Mouse (Mus musculus) forebrain, embryonic 10.5 days (tissue): ENCODE measurements around the gene Txnrd3. TPM values are rescaled to one million over a fixed set of nuclear protein-coding genes. Genes with fewer than 3 reads are reported as not detected.

Source experiments
- DNase-seq: peaks from one replicate; pipeline ENCODE4 v3.0.0-alpha.2; 2017; ENCODE audit warnings: low spot score; ENCODE audit errors: extremely low spot score
- H3K27ac ChIP-seq: fragments of 300-500 bp; sonication (generic); 2 replicates; pipeline ENCODE4 v1.5.1; 2016; ENCODE audit warnings: mild to moderate bottlenecking
- H3K27me3 ChIP-seq: fragments of 300-500 bp; sonication (generic); 2 replicates; pipeline ENCODE4 v1.6.1; 2016; ENCODE audit warnings: mild to moderate bottlenecking; ENCODE audit not compliant: poor library complexity, severe bottlenecking
- H3K36me3 ChIP-seq: fragments of 300-500 bp; sonication (generic); replicated peaks from 2 replicates; pipeline ENCODE4 v1.6.1; 2016; ENCODE audit warnings: mild to moderate bottlenecking, moderate library complexity
- H3K4me1 ChIP-seq: fragments of 300-500 bp; sonication (generic); 2 replicates; pipeline ENCODE4 v1.6.1; 2016
- H3K4me3 ChIP-seq: fragments of 300-500 bp; sonication (generic); 2 replicates; pipeline ENCODE4 v1.5.1; 2016; ENCODE audit warnings: mild to moderate bottlenecking, moderate library complexity
- H3K9me3 ChIP-seq: fragments of 300-500 bp; sonication (generic); 2 replicates; pipeline ENCODE4 v1.6.1; 2016; ENCODE audit warnings: mild to moderate bottlenecking, moderate library complexity
- WGBS: fragments of 180-500 bp; shearing (Covaris S2); methylation state at CpG from one replicate; pipeline ENCODE4 v1.1.7; 2016; 5-methylcytosine and 5-hydroxymethylcytosine counted together
- polyA plus RNA-seq: library from polyadenylated mRNA; unstranded; fragments of >200 nt; fragmentation: Nextera tagmentation; extraction: Ambion mirVana; gene quantifications from 2 replicates; pipeline ENCODE4 v1.2.1, GENCODE M21; 2016

Gene Txnrd3
- polyA plus RNA-seq, 1 experiment from 2014 or later, result 8.9 TPM

DNA sequence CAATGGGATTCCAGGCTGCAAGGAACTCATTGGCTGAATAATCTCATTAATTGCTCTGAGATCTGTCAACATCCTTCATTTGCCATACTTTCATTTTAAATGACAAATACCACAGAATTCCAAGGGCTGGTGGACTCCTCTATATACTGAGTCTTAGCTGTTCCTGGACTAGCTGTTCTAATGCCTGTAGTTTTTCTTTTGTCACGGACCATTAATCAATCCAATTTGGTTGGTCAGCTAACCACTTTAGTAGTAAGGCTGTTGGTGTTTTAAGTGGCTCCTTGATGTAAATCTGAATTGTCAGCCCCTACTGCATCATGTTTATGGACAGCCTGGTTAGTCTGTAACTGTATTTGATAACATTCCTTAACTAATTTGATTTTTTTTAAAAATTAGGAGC, 43.3 kb downstream of the Txnrd3 start:
- Histone ChIP-seq H3K4me3 (no peak overlapping the region), H3K27me3 (no peaks in the 10 kb centered on the region), H3K9me3 (no peaks in the 10 kb centered on the region), H3K27ac (no peak overlapping the region), H3K36me3 (no peaks in the 10 kb centered on the region), H3K4me1 (no peaks in the 10 kb centered on the region)
- WGBS, result 74% methylated on average over 1 of the region's 1 CpGs
- no peak for DNase-seq

DNA sequence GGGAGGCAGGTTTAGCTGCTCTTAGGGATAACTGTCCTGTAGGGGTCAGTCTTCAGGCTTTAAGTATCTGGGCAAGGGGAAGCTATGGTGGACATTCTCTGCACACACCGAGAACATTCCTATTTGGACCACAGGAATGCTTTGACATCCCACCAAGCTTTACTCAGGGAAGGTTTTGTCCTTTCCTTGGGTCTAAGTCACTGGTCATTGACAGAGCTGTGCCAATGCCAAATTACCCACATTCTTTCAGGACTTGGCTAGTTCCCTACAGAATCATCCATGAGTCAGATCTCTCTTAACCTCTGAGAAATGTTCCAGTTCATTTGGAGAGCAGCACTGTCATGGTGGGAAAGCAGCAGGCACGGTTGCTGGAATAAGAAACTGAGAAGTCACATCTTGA, 62.8 kb downstream of the Txnrd3 start:
- no peaks in the 10 kb centered on the region; the same call in 1 of the 2 replicates for H3K9me3 ChIP-seq
- H3K36me3 ChIP-seq, result no peaks in the 10 kb centered on the region
- 82% methylated on average over 2 of the region's 2 CpGs for WGBS
- no peak for DNase-seq
- H3K4me1 ChIP-seq, result no peaks in the 10 kb centered on the region
- no peak overlapping the region for H3K27ac ChIP-seq
- H3K27me3 ChIP-seq, result no peaks in the 10 kb centered on the region
- H3K4me3 ChIP-seq, result no peak overlapping the region

DNA sequence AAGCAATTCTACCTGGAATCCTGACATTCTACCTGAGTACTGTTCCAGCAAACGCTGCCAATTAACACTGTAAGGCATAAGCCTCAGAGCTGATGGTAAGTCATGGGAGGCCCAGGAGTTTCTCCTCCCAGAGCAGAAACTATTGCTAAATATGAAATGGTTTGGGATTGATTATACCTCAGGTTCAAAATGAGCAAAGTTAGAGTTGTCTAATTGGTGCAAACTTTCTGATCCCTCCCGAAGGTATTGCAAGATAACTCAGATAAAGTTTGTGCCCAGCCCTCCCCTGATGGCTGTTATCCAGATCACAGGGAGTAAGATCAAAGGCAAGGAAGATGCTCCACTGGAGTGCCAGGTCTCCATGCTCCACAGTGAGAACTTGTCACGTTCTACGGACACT, 63.5 kb downstream of the Txnrd3 start, which contains the start of gene Vmn1r40:
Vmn1r40 (plus strand) TSS at position 301 of the 400 bp plus-strand sequence.
- Histone ChIP-seq H3K27ac (no peak within 1 kb of the TSS), H3K4me1 (no peaks in the 10 kb centered on the region), H3K9me3 (no peaks in the 10 kb centered on the region; the same call in 1 of the 2 replicates), H3K27me3 (no peaks in the 10 kb centered on the region), H3K4me3 (no peak within 1 kb of the TSS), H3K36me3 (no peaks in the 10 kb centered on the region)
- 86% methylated on average over 4 of the region's 4 CpGs for WGBS
- no peak for DNase-seq

DNA sequence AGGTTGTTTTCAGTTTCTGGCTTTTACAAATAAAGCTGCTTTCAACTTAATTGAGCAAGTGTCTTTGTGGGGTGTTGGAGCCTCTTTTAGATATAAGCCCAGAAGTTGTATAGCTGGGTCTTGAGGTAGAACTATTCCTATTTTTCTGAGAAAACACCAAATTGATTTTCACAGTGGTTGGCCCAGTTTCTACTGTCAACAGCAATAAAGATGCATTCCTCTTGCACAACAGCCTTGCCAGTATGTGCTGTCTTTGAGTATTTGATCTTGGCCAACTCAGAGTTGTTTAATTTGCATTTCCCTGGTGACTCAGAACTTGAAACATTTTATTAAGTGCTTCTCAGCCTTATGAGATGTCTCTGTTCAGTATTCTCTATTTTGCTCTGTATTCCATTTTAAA, 74.3 kb downstream of the Txnrd3 start:
- DNase-seq, result no peak
- Histone ChIP-seq H3K27me3 (no peaks in the 10 kb centered on the region), H3K4me3 (no peak overlapping the region), H3K36me3 (no peaks in the 10 kb centered on the region), H3K27ac (no peak overlapping the region), H3K4me1 (no peaks in the 10 kb centered on the region), H3K9me3 (peaks cover 6% of the 10 kb centered on the region; the same call in 1 of the 2 replicates)

Other genes with a start within 250 kb of the Txnrd3 start
- gene Chchd6, start 48.3 kb upstream of the Txnrd3 start, polyA plus RNA-seq, result 89.8 and 91.3 TPM in 2 replicates
- gene Vmn1r40, start 63.6 kb downstream of the Txnrd3 start, polyA plus RNA-seq, result not detected in 2 replicates
- gene Vmn1r41, start 96.8 kb downstream of the Txnrd3 start, polyA plus RNA-seq, result not detected in 2 replicates
- not detected in 2 replicates for gene Vmn1r42, start 232.4 kb downstream of the Txnrd3 start, polyA plus RNA-seq
- gene Vmn1r43, start 232.4 kb downstream of the Txnrd3 start, polyA plus RNA-seq, result not detected in 2 replicates
- gene Vmn1r44, start 239.7 kb downstream of the Txnrd3 start, polyA plus RNA-seq, result not detected in 2 replicates